Comparison of ENCODE assay signal across 11 mouse cellular contexts in the genomic region with DNA sequence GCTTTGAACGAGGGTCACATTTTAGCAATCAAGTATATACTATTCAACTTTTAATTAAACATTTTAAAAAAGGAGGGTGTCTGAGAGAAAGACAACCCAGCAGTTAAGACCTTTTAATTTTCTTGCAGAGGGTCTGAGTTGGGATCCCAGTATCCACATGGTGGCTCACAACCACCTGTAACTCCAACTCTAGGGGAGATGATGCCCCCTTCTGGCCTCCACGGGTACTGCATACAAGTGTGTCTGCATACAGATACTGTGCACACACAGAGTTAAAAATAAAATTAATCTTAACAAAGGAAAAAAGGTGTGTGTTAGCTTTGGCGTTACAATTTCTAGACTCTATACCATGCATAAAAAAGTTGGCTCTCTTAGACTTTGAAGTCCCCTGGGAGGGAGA.
DNase-seq lines count a peak whose midpoint lies in the region; ATAC-seq and TF ChIP-seq lines count a peak whose summit lies in the region.
"Had no signal": no experiment of that assay in that cellular context is flagged by ENCODE, and none has a peak within 500 bp of the region (broad histone marks: within the 10 kb centered on the region; RNA-seq: fewer than 3 reads in every experiment).

No protein-coding gene starts in this region.

- 75% methylated on average over 3 of the region's 3 CpGs for WGBS in cerebellum, adult 2 months
- 57% methylated on average over 3 of the region's 3 CpGs for WGBS in liver, embryonic 14.5 days (ENCODE audit: insufficient replicate concordance)
- WGBS in midbrain, embryonic 16.5 days: 73% methylated on average over 3 of the region's 3 CpGs

- no peak for DNase-seq in cerebellum, adult 2 months
- DNase-seq in cerebellum, postnatal 36 days: no peak
- peak; percentile 26 for DNase-seq in left cerebral cortex, postnatal 4 days
- DNase-seq in left cerebral cortex, adult 8-10 months (ENCODE audit: low spot score in 2 of 2): no peak
- DNase-seq in ES-CJ7 (ENCODE audit: low read depth, low spot score): peak; percentile 81
- DNase-seq in liver, embryonic 14.5 days (ENCODE audit: low read depth in 3 of 3, low spot score in 3 of 3): no peak
- DNase-seq: heart, adult 11 months had no signal

- no peak for TF ChIP-seq POLR2A in cerebellum, adult 2 months (IDR thresholded peaks at IDR 0.05; ENCODE audit: borderline replicate concordance, insufficient read depth, low read length)

- H3K36me3 ChIP-seq in liver, embryonic 14.5 days (replicated peaks; ENCODE audit: control insufficient read depth, insufficient read depth, low read depth): no peaks in the 10 kb centered on the region
- no peaks in the 10 kb centered on the region for H3K36me3 ChIP-seq in midbrain, embryonic 16.5 days (ENCODE audit: control insufficient read depth, insufficient read depth, low read length)
- H3K36me3 ChIP-seq: embryonic facial prominence, embryonic 15.5 days had no signal

- no peak overlapping the region for H3K9ac ChIP-seq in liver, embryonic 14.5 days (replicated peaks)
- H3K9ac ChIP-seq in midbrain, embryonic 16.5 days (ENCODE audit: low read depth, low read length): no peak overlapping the region
- H3K9ac ChIP-seq: embryonic facial prominence, embryonic 15.5 days had no signal

- no peak overlapping the region for H3K4me2 ChIP-seq in liver, embryonic 14.5 days (ENCODE audit: low read depth)
- no peak overlapping the region for H3K4me2 ChIP-seq in midbrain, embryonic 16.5 days (ENCODE audit: low read length)
- H3K4me2 ChIP-seq: embryonic facial prominence, embryonic 15.5 days had no signal

- 0 out of 2 replicates have a peak, but pooled peaks have one; percentile 16 for TF ChIP-seq CTCF in cerebellum, adult 2 months (IDR thresholded peaks at IDR 0.05; ENCODE audit: borderline replicate concordance, insufficient read depth, low read depth, low read length)
- peak; percentile 65 for TF ChIP-seq CTCF in liver, embryonic 14.5 days (IDR thresholded peaks at IDR 0.05; ENCODE audit: low read depth)

- H3K27me3 ChIP-seq in cerebellum, adult 2 months (ENCODE audit: control insufficient read depth, insufficient read depth, low read length): no peaks in the 10 kb centered on the region
- no peaks in the 10 kb centered on the region for H3K27me3 ChIP-seq in liver, embryonic 14.5 days (ENCODE audit: control insufficient read depth, insufficient read depth, low read length)
- H3K27me3 ChIP-seq in midbrain, embryonic 16.5 days (ENCODE audit: control insufficient read depth, insufficient read depth, low read depth, low read length): no peaks in the 10 kb centered on the region
- H3K27me3 ChIP-seq: embryonic facial prominence, embryonic 15.5 days had no signal

- H3K9me3 ChIP-seq in liver, embryonic 14.5 days (ENCODE audit: control insufficient read depth, low read length): no peaks in the 10 kb centered on the region
- H3K9me3 ChIP-seq in midbrain, embryonic 16.5 days (replicated peaks; ENCODE audit: control insufficient read depth, low read length, poor library complexity, severe bottlenecking): no peaks in the 10 kb centered on the region
- H3K9me3 ChIP-seq: embryonic facial prominence, embryonic 15.5 days had no signal

- no peaks in the 10 kb centered on the region for H3K4me1 ChIP-seq in cerebellum, adult 2 months (ENCODE audit: control insufficient read depth, insufficient read depth, low read length)
- H3K4me1 ChIP-seq in liver, embryonic 14.5 days (replicated peaks; ENCODE audit: control insufficient read depth in 2 of 2, insufficient read depth in 2 of 2, low read length in 1 of 2): no peaks in the 10 kb centered on the region
- no peaks in the 10 kb centered on the region for H3K4me1 ChIP-seq in midbrain, embryonic 16.5 days (ENCODE audit: control insufficient read depth, insufficient read depth, low read length)
- H3K4me1 ChIP-seq: embryonic facial prominence, embryonic 15.5 days had no signal

- H3K4me3 ChIP-seq in cerebellum, adult 2 months (replicated peaks; ENCODE audit: insufficient read depth, low read depth, low read length): no peak overlapping the region
- H3K4me3 ChIP-seq in liver, embryonic 14.5 days (ENCODE audit: insufficient read depth in 1 of 2, low read depth in 2 of 2, low read length in 2 of 2): no peak overlapping the region
- H3K4me3 ChIP-seq in midbrain, embryonic 16.5 days (ENCODE audit: low read depth, low read length): no peak overlapping the region
- H3K4me3 ChIP-seq: embryonic facial prominence, embryonic 15.5 days had no signal

- H3K27ac ChIP-seq in cerebellum, adult 2 months (ENCODE audit: insufficient read depth, low read length): no peak overlapping the region
- H3K27ac ChIP-seq in liver, embryonic 14.5 days: no peak overlapping the region
- H3K27ac ChIP-seq in midbrain, embryonic 16.5 days (ENCODE audit: low read length): no peak overlapping the region
- H3K27ac ChIP-seq: embryonic facial prominence, embryonic 15.5 days had no signal

- TF ChIP-seq EP300 in liver, embryonic 14.5 days (IDR thresholded peaks at IDR 0.05; ENCODE audit: low read depth): no peak

- ATAC-seq in liver, embryonic 14.5 days (ENCODE audit: insufficient read depth): no peak
- ATAC-seq in inflammation-experienced regulatory T-cells, adult 6 months: no peak
- no peak for ATAC-seq in midbrain, embryonic 16.5 days
- ATAC-seq: intestine, embryonic 16.5 days had no signal

- intact Hi-C loops in left cerebral cortex, postnatal 4 days (cut with DNase I): no loop called here

Comparison
In these comparisons a context has a peak if more than half of its experiments do, and no peak if none do; other contexts are left out.
1. DNase-seq: peak in left cerebral cortex, postnatal 4 days (single experiment) and ES-CJ7 (single experiment); none in cerebellum, adult 2 months (0 of 2), cerebellum, postnatal 36 days (0 of 2), left cerebral cortex, adult 8-10 months (0 of 2) and liver, embryonic 14.5 days (0 of 3).